Mouse (Mus musculus) heart, adult 2 months (tissue): ENCODE results near the gene Agt.

Experiments used
- CTCF ChIP-seq: fragments of 200-600 bp; IDR thresholded peaks from 2 replicates; pipeline ENCODE4 v1.8.1; 2022; ENCODE audit warnings: antibody characterized with exemption, mild to moderate bottlenecking, moderate library complexity
- EP300 ChIP-seq: fragments of 200-500 bp; IDR thresholded peaks from 2 replicates; pipeline ENCODE4 v1.6.1; 2011; ENCODE audit warnings: low read depth, low read length, control low read depth; ENCODE audit not compliant: insufficient read depth
- POLR2A ChIP-seq: fragments of 200-500 bp; IDR thresholded peaks from 2 replicates; pipeline ENCODE4 v1.6.1; 2011; ENCODE audit warnings: mild to moderate bottlenecking, low read depth, low read length, control low read depth; ENCODE audit not compliant: insufficient read depth

- TF ChIP-seq CTCF (no peak), POLR2A (no peak), EP300 (no peak)
These were observed 26.2 kb downstream of the Agt start for GRCm38 (mm10) chr8:124543272-124543671.
